Mouse (Mus musculus) heart, embryonic 10.5 days (tissue): ENCODE measurements around the gene Kcng3. TPM values are rescaled to one million over a fixed set of nuclear protein-coding genes. Genes with fewer than 3 reads are reported as not detected.
A peak's percentile ranks its signal among the peaks of the same experiment; 100 is the strongest.

Experiments used
- DNase-seq: peaks from one replicate; pipeline ENCODE4 v3.0.0-alpha.2; 2017; ENCODE audit warnings: low spot score
- H3K27ac ChIP-seq: fragments of 300-500 bp; sonication (generic); 2 replicates; pipeline ENCODE4 v1.5.1; 2016; ENCODE audit warnings: mild to moderate bottlenecking
- H3K27me3 ChIP-seq: fragments of 300-500 bp; sonication (generic); 2 replicates; pipeline ENCODE4 v1.6.1; 2016; ENCODE audit warnings: mild to moderate bottlenecking; ENCODE audit not compliant: poor library complexity, insufficient read depth, severe bottlenecking
- H3K36me3 ChIP-seq: fragments of 300-500 bp; sonication (generic); 2 replicates; pipeline ENCODE4 v1.6.1; 2016; ENCODE audit warnings: mild to moderate bottlenecking, moderate library complexity
- H3K4me1 ChIP-seq: fragments of 300-500 bp; sonication (generic); 2 replicates; pipeline ENCODE4 v1.6.1; 2016; ENCODE audit warnings: mild to moderate bottlenecking
- H3K4me3 ChIP-seq: fragments of 300-500 bp; sonication (generic); 2 replicates; pipeline ENCODE4 v1.5.1; 2016; ENCODE audit warnings: mild to moderate bottlenecking, moderate library complexity
- H3K9me3 ChIP-seq: fragments of 300-500 bp; sonication (generic); 2 replicates; pipeline ENCODE4 v1.6.1; 2016; ENCODE audit warnings: mild to moderate bottlenecking, moderate library complexity
- WGBS: fragments of 180-500 bp; shearing (Covaris S2); methylation state at CpG from one replicate; pipeline ENCODE4 v1.1.7; 2016; 5-methylcytosine and 5-hydroxymethylcytosine counted together
- polyA plus RNA-seq: library from polyadenylated mRNA; unstranded; fragments of >200 nt; fragmentation: Nextera tagmentation; extraction: Ambion mirVana; gene quantifications from 2 replicates; pipeline ENCODE4 v1.2.1, GENCODE M21; 2016

Kcng3 gene
- polyA plus RNA-seq, 1 experiment from 2014 or later, result not detected

GRCm38 (mm10) chr17:83564119-83564820 is 67.4 kb downstream of the Kcng3 start:
- Histone ChIP-seq H3K27ac (peak overlapping the region; percentile 79), H3K4me3 (peak overlapping the region; percentile 27; the same call in 1 of the 2 replicates), H3K4me1 (peaks cover 10% of the 10 kb centered on the region), H3K27me3 (no peaks in the 10 kb centered on the region), H3K36me3 (no peaks in the 10 kb centered on the region), H3K9me3 (no peaks in the 10 kb centered on the region)
- WGBS, result 39% methylated on average over 12 of the region's 12 CpGs
- DNase-seq, result no peak

GRCm38 (mm10) chr17:83563703-83564111 is 68.0 kb downstream of the Kcng3 start:
- Histone ChIP-seq H3K27me3 (no peaks in the 10 kb centered on the region), H3K27ac (peak overlapping the region; percentile 79)

GRCm38 (mm10) chr17:83562153-83563010 is 69.3 kb downstream of the Kcng3 start:
- Histone ChIP-seq H3K4me1 (peaks cover 10% of the 10 kb centered on the region), H3K9me3 (no peaks in the 10 kb centered on the region), H3K27ac (peak overlapping the region; percentile 39; the same call in 1 of the 2 replicates), H3K4me3 (no peak overlapping the region), H3K27me3 (no peaks in the 10 kb centered on the region), H3K36me3 (no peaks in the 10 kb centered on the region)
- DNase-seq, result peak; percentile 87
- WGBS, result 86% methylated on average over 5 of the region's 5 CpGs

More at GRCm38 (mm10) chr17:83563703-83564111, 68.0 kb downstream of the Kcng3 start:
- peaks cover 10% of the 10 kb centered on the region for H3K4me1 ChIP-seq
- H3K4me3 ChIP-seq, result peak overlapping the region; percentile 27; the same call in 1 of the 2 replicates
- WGBS, result 48% methylated on average over 10 of the region's 10 CpGs
- H3K36me3 ChIP-seq, result no peaks in the 10 kb centered on the region
- H3K9me3 ChIP-seq, result no peaks in the 10 kb centered on the region
- DNase-seq, result no peak

- WGBS, result 85% methylated on average over 8 of the region's 8 CpGs
- Histone ChIP-seq H3K27ac (no peak overlapping the region), H3K36me3 (no peaks in the 10 kb centered on the region), H3K4me1 (peaks cover 5% of the 10 kb centered on the region), H3K4me3 (no peak overlapping the region), H3K27me3 (no peaks in the 10 kb centered on the region), H3K9me3 (no peaks in the 10 kb centered on the region)
- DNase-seq, result no peak
Measured at GRCm38 (mm10) chr17:83559081-83559480, 72.6 kb downstream of the Kcng3 start.

- H3K4me1 ChIP-seq, result no peaks in the 10 kb centered on the region
- H3K4me3 ChIP-seq, result no peak overlapping the region
- no peaks in the 10 kb centered on the region for H3K27me3 ChIP-seq
- no peak for DNase-seq
- H3K9me3 ChIP-seq, result no peaks in the 10 kb centered on the region
- no peaks in the 10 kb centered on the region for H3K36me3 ChIP-seq
- no peak overlapping the region for H3K27ac ChIP-seq
- WGBS, result 93% methylated on average over 11 of the region's 11 CpGs
Measured at GRCm38 (mm10) chr17:83555836-83556235, 75.9 kb downstream of the Kcng3 start.

- H3K27me3 ChIP-seq, result no peaks in the 10 kb centered on the region
- DNase-seq, result no peak
- no peaks in the 10 kb centered on the region for H3K36me3 ChIP-seq
- WGBS, result 90% methylated on average over 7 of the region's 7 CpGs
- H3K9me3 ChIP-seq, result no peaks in the 10 kb centered on the region
- H3K4me3 ChIP-seq, result no peak overlapping the region
- H3K4me1 ChIP-seq, result no peaks in the 10 kb centered on the region
- H3K27ac ChIP-seq, result no peak overlapping the region
Measured at GRCm38 (mm10) chr17:83554997-83555396, 76.7 kb downstream of the Kcng3 start.

GRCm38 (mm10) chr17:83548501-83549233 is 83.0 kb downstream of the Kcng3 start:
- no peaks in the 10 kb centered on the region for H3K36me3 ChIP-seq
- no peak overlapping the region for H3K27ac ChIP-seq
- DNase-seq, result no peak
- no peak overlapping the region for H3K4me3 ChIP-seq
- H3K27me3 ChIP-seq, result peaks cover 52% of the 10 kb centered on the region
- 22% methylated on average over 12 of the region's 12 CpGs for WGBS
- H3K9me3 ChIP-seq, result no peaks in the 10 kb centered on the region
- 0 out of 2 replicates have a peak, but pooled peaks cover 9% of the 10 kb centered on the region for H3K4me1 ChIP-seq

GRCm38 (mm10) chr17:83547145-83547544 is 84.5 kb downstream of the Kcng3 start:
- H3K36me3 ChIP-seq, result no peaks in the 10 kb centered on the region
- no peaks in the 10 kb centered on the region for H3K9me3 ChIP-seq
- DNase-seq, result no peak
- H3K27me3 ChIP-seq, result peaks cover 52% of the 10 kb centered on the region
- 33% methylated on average over 10 of the region's 10 CpGs for WGBS
- no peak overlapping the region for H3K27ac ChIP-seq
- H3K4me3 ChIP-seq, result no peak overlapping the region
- H3K4me1 ChIP-seq, result 0 out of 2 replicates have a peak, but pooled peaks cover 9% of the 10 kb centered on the region

GRCm38 (mm10) chr17:83545756-83546742 is 85.6 kb downstream of the Kcng3 start:
- DNase-seq, result no peak
- peaks cover 52% of the 10 kb centered on the region for H3K27me3 ChIP-seq
- peak overlapping the region; percentile 61 for H3K4me3 ChIP-seq
- no peaks in the 10 kb centered on the region for H3K9me3 ChIP-seq
- H3K36me3 ChIP-seq, result no peaks in the 10 kb centered on the region
- 5% methylated on average over 35 of the region's 35 CpGs for WGBS
- H3K4me1 ChIP-seq, result 0 out of 2 replicates have a peak, but pooled peaks cover 9% of the 10 kb centered on the region
- H3K27ac ChIP-seq, result peak overlapping the region; percentile 42; the same call in 1 of the 2 replicates

- no peak for DNase-seq
- Histone ChIP-seq H3K9me3 (no peaks in the 10 kb centered on the region), H3K27me3 (peaks cover 52% of the 10 kb centered on the region), H3K27ac (no peak overlapping the region), H3K36me3 (no peaks in the 10 kb centered on the region), H3K4me1 (0 out of 2 replicates have a peak, but pooled peaks cover 9% of the 10 kb centered on the region), H3K4me3 (peak overlapping the region; percentile 61)
- WGBS, result 74% methylated on average over 6 of the region's 6 CpGs
Measured at GRCm38 (mm10) chr17:83545259-83545658, 86.4 kb downstream of the Kcng3 start.

GRCm38 (mm10) chr17:83542424-83542823 is 89.3 kb downstream of the Kcng3 start:
- H3K36me3 ChIP-seq, result no peaks in the 10 kb centered on the region
- H3K4me1 ChIP-seq, result peaks cover 8% of the 10 kb centered on the region; the same call in 1 of the 2 replicates
- H3K27me3 ChIP-seq, result peaks cover 33% of the 10 kb centered on the region
- WGBS, result 87% methylated on average over 2 of the region's 2 CpGs
- no peak for DNase-seq
- no peaks in the 10 kb centered on the region for H3K9me3 ChIP-seq
- no peak overlapping the region for H3K27ac ChIP-seq
- no peak overlapping the region for H3K4me3 ChIP-seq
